Mouse (Mus musculus): ENCODE measurements at regions not wholly inside any gene's neighbourhood (a gene's known extent, or its start where the extent isn't known, plus 50 kb on each side); places are given as distances from the start of the nearest gene placed in this dataset.

GRCm38 (mm10) chr11:111865143-111865542 is 799.2 kb downstream of the Kcnj2 start:
- Histone ChIP-seq H3K27ac (ENCODE audit: low read depth, low read length) (no peak overlapping the region), H3K4me3 (ENCODE audit: low read depth, low read length) (no peak overlapping the region), H3K4me2 (ENCODE audit: low read depth, low read length) (no peak overlapping the region), H3K27me3 (ENCODE audit: control insufficient read depth, insufficient read depth, low read length) (no peaks in the 10 kb centered on the region), H3K36me3 (ENCODE audit: control insufficient read depth, insufficient read depth, low read length) (no peaks in the 10 kb centered on the region), H3K9ac (replicated peaks; ENCODE audit: low read depth, low read length) (no peak overlapping the region), H3K4me1 (ENCODE audit: control insufficient read depth, insufficient read depth, low read length) (no peaks in the 10 kb centered on the region), H3K9me3 (ENCODE audit: control insufficient read depth, low read length) (no peaks in the 10 kb centered on the region)
- ATAC-seq (ENCODE audit: low read depth): no peak
- 19% methylated on average over 1 of the region's 1 CpGs for WGBS

GRCm38 (mm10) chr11:111875406-111875805 is 809.4 kb downstream of the Kcnj2 start:
- 94% methylated on average over 4 of the region's 4 CpGs for WGBS
- ATAC-seq (ENCODE audit: low read depth): no peak
- Histone ChIP-seq H3K27ac (ENCODE audit: low read depth, low read length) (no peak overlapping the region), H3K4me3 (ENCODE audit: low read depth, low read length) (no peak overlapping the region), H3K4me2 (ENCODE audit: low read depth, low read length) (no peak overlapping the region), H3K4me1 (ENCODE audit: control insufficient read depth, insufficient read depth, low read length) (no peaks in the 10 kb centered on the region), H3K36me3 (ENCODE audit: control insufficient read depth, insufficient read depth, low read length) (no peaks in the 10 kb centered on the region), H3K9me3 (ENCODE audit: control insufficient read depth, low read length) (no peaks in the 10 kb centered on the region), H3K9ac (replicated peaks; ENCODE audit: low read depth, low read length) (no peak overlapping the region), H3K27me3 (ENCODE audit: control insufficient read depth, insufficient read depth, low read length) (no peaks in the 10 kb centered on the region)

- no peak overlapping the region for H3K9ac ChIP-seq (replicated peaks; ENCODE audit: low read depth, low read length)
- 86% methylated on average over 6 of the region's 6 CpGs for WGBS
- H3K4me3 ChIP-seq (ENCODE audit: low read depth, low read length): no peak overlapping the region
- H3K27ac ChIP-seq (ENCODE audit: low read depth, low read length): no peak overlapping the region
- no peaks in the 10 kb centered on the region for H3K36me3 ChIP-seq (ENCODE audit: control insufficient read depth, insufficient read depth, low read length)
- H3K27me3 ChIP-seq (ENCODE audit: control insufficient read depth, insufficient read depth, low read length): no peaks in the 10 kb centered on the region
- H3K4me2 ChIP-seq (ENCODE audit: low read depth, low read length): no peak overlapping the region
- no peaks in the 10 kb centered on the region for H3K4me1 ChIP-seq (ENCODE audit: control insufficient read depth, insufficient read depth, low read length)
- no peak for ATAC-seq (ENCODE audit: low read depth)
- no peaks in the 10 kb centered on the region for H3K9me3 ChIP-seq (ENCODE audit: control insufficient read depth, low read length)
Measured at GRCm38 (mm10) chr11:111880146-111880545, 814.2 kb downstream of the Kcnj2 start.

GRCm38 (mm10) chr11:111890026-111890425 is 824.1 kb downstream of the Kcnj2 start:
- Histone ChIP-seq H3K36me3 (ENCODE audit: control insufficient read depth, insufficient read depth, low read length) (no peaks in the 10 kb centered on the region), H3K4me3 (ENCODE audit: low read depth, low read length) (no peak overlapping the region), H3K4me2 (ENCODE audit: low read depth, low read length) (no peak overlapping the region), H3K9ac (replicated peaks; ENCODE audit: low read depth, low read length) (no peak overlapping the region), H3K9me3 (ENCODE audit: control insufficient read depth, low read length) (no peaks in the 10 kb centered on the region), H3K27ac (ENCODE audit: low read depth, low read length) (0 out of 2 replicates have a peak overlapping the region, but pooled peaks have one; percentile 4), H3K27me3 (ENCODE audit: control insufficient read depth, insufficient read depth, low read length) (no peaks in the 10 kb centered on the region), H3K4me1 (ENCODE audit: control insufficient read depth, insufficient read depth, low read length) (no peaks in the 10 kb centered on the region)
- ATAC-seq (ENCODE audit: low read depth): no peak
- WGBS: 64% methylated on average over 3 of the region's 3 CpGs

GRCm38 (mm10) chr11:111893861-111894260 is 827.9 kb downstream of the Kcnj2 start:
- WGBS: 40% methylated on average over 8 of the region's 8 CpGs
- H3K27me3 ChIP-seq (ENCODE audit: control insufficient read depth, insufficient read depth, low read length): no peaks in the 10 kb centered on the region
- no peaks in the 10 kb centered on the region for H3K36me3 ChIP-seq (ENCODE audit: control insufficient read depth, insufficient read depth, low read length)
- no peaks in the 10 kb centered on the region for H3K9me3 ChIP-seq (ENCODE audit: control insufficient read depth, low read length)
- H3K9ac ChIP-seq (replicated peaks; ENCODE audit: low read depth, low read length): no peak overlapping the region
- no peak overlapping the region for H3K4me3 ChIP-seq (ENCODE audit: low read depth, low read length)
- no peaks in the 10 kb centered on the region for H3K4me1 ChIP-seq (ENCODE audit: control insufficient read depth, insufficient read depth, low read length)
- H3K27ac ChIP-seq (ENCODE audit: low read depth, low read length): no peak overlapping the region
- no peak overlapping the region for H3K4me2 ChIP-seq (ENCODE audit: low read depth, low read length)
- no peak for ATAC-seq (ENCODE audit: low read depth)

GRCm38 (mm10) chr11:111895221-111896200 is 829.5 kb downstream of the Kcnj2 start:
- Histone ChIP-seq H3K4me1 (ENCODE audit: control insufficient read depth, insufficient read depth, low read length) (no peaks in the 10 kb centered on the region), H3K9ac (replicated peaks; ENCODE audit: low read depth, low read length) (no peak overlapping the region), H3K4me3 (ENCODE audit: low read depth, low read length) (no peak overlapping the region), H3K27ac (ENCODE audit: low read depth, low read length) (no peak overlapping the region), H3K27me3 (ENCODE audit: control insufficient read depth, insufficient read depth, low read length) (no peaks in the 10 kb centered on the region), H3K36me3 (ENCODE audit: control insufficient read depth, insufficient read depth, low read length) (no peaks in the 10 kb centered on the region), H3K4me2 (ENCODE audit: low read depth, low read length) (no peak overlapping the region), H3K9me3 (ENCODE audit: control insufficient read depth, low read length) (no peaks in the 10 kb centered on the region)
- no peak for ATAC-seq (ENCODE audit: low read depth)
- 84% methylated on average over 4 of the region's 4 CpGs for WGBS

GRCm38 (mm10) chr11:111897001-111897400 is 831.0 kb downstream of the Kcnj2 start:
- no peak for ATAC-seq (ENCODE audit: low read depth)
- no peak overlapping the region for H3K27ac ChIP-seq (ENCODE audit: low read depth, low read length)
- H3K4me2 ChIP-seq (ENCODE audit: low read depth, low read length): no peak overlapping the region
- H3K9ac ChIP-seq (replicated peaks; ENCODE audit: low read depth, low read length): no peak overlapping the region
- no peaks in the 10 kb centered on the region for H3K4me1 ChIP-seq (ENCODE audit: control insufficient read depth, insufficient read depth, low read length)
- no peaks in the 10 kb centered on the region for H3K27me3 ChIP-seq (ENCODE audit: control insufficient read depth, insufficient read depth, low read length)
- no peaks in the 10 kb centered on the region for H3K9me3 ChIP-seq (ENCODE audit: control insufficient read depth, low read length)
- H3K4me3 ChIP-seq (ENCODE audit: low read depth, low read length): no peak overlapping the region
- WGBS: 90% methylated on average over 6 of the region's 6 CpGs
- no peaks in the 10 kb centered on the region for H3K36me3 ChIP-seq (ENCODE audit: control insufficient read depth, insufficient read depth, low read length)

- WGBS: 75% methylated on average over 4 of the region's 4 CpGs
- Histone ChIP-seq H3K4me1 (ENCODE audit: control insufficient read depth, insufficient read depth, low read length) (no peaks in the 10 kb centered on the region), H3K36me3 (ENCODE audit: control insufficient read depth, insufficient read depth, low read length) (no peaks in the 10 kb centered on the region), H3K27me3 (ENCODE audit: control insufficient read depth, insufficient read depth, low read length) (no peaks in the 10 kb centered on the region), H3K9me3 (ENCODE audit: control insufficient read depth, low read length) (no peaks in the 10 kb centered on the region), H3K4me3 (ENCODE audit: low read depth, low read length) (no peak overlapping the region), H3K9ac (replicated peaks; ENCODE audit: low read depth, low read length) (no peak overlapping the region), H3K4me2 (ENCODE audit: low read depth, low read length) (no peak overlapping the region), H3K27ac (ENCODE audit: low read depth, low read length) (no peak overlapping the region)
- no peak for ATAC-seq (ENCODE audit: low read depth)
Measured at GRCm38 (mm10) chr11:111904086-111904485, 838.1 kb downstream of the Kcnj2 start.

GRCm38 (mm10) chr11:111913891-111914290 is 847.9 kb downstream of the Kcnj2 start:
- no peaks in the 10 kb centered on the region for H3K27me3 ChIP-seq (ENCODE audit: control insufficient read depth, insufficient read depth, low read length)
- no peaks in the 10 kb centered on the region for H3K36me3 ChIP-seq (ENCODE audit: control insufficient read depth, insufficient read depth, low read length)
- no peaks in the 10 kb centered on the region for H3K4me1 ChIP-seq (ENCODE audit: control insufficient read depth, insufficient read depth, low read length)
- no peak overlapping the region for H3K9ac ChIP-seq (replicated peaks; ENCODE audit: low read depth, low read length)
- H3K4me3 ChIP-seq (ENCODE audit: low read depth, low read length): no peak overlapping the region
- WGBS: 95% methylated on average over 8 of the region's 8 CpGs
- ATAC-seq (ENCODE audit: low read depth): no peak
- H3K9me3 ChIP-seq (ENCODE audit: control insufficient read depth, low read length): no peaks in the 10 kb centered on the region
- no peak overlapping the region for H3K4me2 ChIP-seq (ENCODE audit: low read depth, low read length)
- no peak overlapping the region for H3K27ac ChIP-seq (ENCODE audit: low read depth, low read length)

All from neural tube, embryonic 14.5 days (tissue).